Mouse (Mus musculus): ENCODE measurements around the gene Anxa2.

DNA sequence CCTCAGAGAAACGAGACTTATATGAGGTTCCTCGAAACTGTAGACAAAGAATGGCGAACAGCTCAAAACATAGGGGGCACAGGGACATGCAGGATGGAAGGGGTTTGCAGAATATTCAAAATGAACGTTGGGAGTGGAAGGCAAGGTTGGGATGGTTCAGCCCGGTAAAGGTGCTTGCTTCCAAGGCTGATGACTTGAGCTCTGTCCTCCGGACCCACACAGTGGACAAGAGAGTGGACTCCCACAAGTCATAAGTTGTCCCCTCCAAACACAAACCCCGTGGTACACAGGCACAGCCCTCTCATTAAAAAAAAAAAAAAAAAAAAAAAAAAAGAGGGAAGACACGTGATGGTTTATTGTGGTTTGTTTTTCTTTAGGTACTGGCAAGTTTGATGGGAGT lies 54.6 kb downstream of the Anxa2 start:
- TF ChIP-seq POLR2A (IDR thresholded peaks at IDR 0.05; ENCODE audit: low read depth, low read length): no peak
- no peak for TF ChIP-seq CTCF (IDR thresholded peaks at IDR 0.05; ENCODE audit: extremely low read depth, insufficient read length, insufficient replicate concordance, low read depth, low read length)

Data from small intestine, adult 2 months (tissue).